In the genomic region with DNA sequence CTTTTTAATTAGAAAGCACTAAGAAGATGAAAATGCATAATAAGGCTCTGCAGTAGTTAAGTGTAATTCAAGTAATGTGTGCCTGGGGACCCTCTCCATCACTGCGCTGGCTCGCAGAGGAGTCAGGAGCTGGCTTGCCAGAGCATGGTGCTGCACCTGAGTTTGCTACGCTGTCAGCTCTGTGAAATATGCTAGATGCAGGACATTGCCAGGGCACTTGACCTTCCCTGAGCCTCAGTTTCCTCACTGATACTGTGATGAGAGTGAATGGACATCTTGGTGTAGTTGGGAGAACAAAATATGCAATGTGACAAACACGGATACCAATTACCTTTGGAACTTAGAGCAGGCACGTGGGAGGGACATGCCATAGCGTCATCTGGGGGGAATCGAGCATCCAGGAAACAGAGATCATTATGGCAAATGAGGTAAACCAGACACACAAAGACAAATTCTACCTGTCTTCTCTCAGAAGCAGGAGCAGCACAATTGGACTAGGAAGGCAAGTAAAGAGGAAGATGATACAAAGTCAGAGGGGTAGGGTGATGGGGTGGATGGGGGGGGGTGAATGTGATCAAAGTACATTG, we compare ENCODE assay signal across 27 mouse cellular contexts.
DNase-seq lines count a peak whose midpoint lies in the region; ATAC-seq lines count a peak whose summit lies in the region.
"Had no signal": no experiment of that assay in that cellular context is flagged by ENCODE, and none has a peak within 500 bp of the region (broad histone marks: within the 10 kb centered on the region; RNA-seq: fewer than 3 reads in every experiment).

No protein-coding gene starts in this region.

- no peak overlapping the region for H3K27ac ChIP-seq in hindbrain, embryonic 12.5 days
- no peak overlapping the region for H3K27ac ChIP-seq in hindbrain, embryonic 10.5 days
- no peak overlapping the region for H3K27ac ChIP-seq in embryonic facial prominence, embryonic 10.5 days (replicated peaks)
- no peak overlapping the region for H3K27ac ChIP-seq in forebrain, embryonic 14.5 days (ENCODE audit: low read depth, low read length)
- H3K27ac ChIP-seq: embryonic facial prominence, embryonic 15.5 days; gastrocnemius, adult 2 months; left cerebral cortex, adult 2 months had no signal

- no peaks in the 10 kb centered on the region for H3K27me3 ChIP-seq in hindbrain, embryonic 12.5 days
- H3K27me3 ChIP-seq in hindbrain, embryonic 10.5 days (ENCODE audit: insufficient read depth, poor library complexity, severe bottlenecking), result no peaks in the 10 kb centered on the region
- no peaks in the 10 kb centered on the region for H3K27me3 ChIP-seq in embryonic facial prominence, embryonic 10.5 days (replicated peaks; ENCODE audit: low read depth, poor library complexity, severe bottlenecking)
- no peaks in the 10 kb centered on the region for H3K27me3 ChIP-seq in forebrain, embryonic 14.5 days (replicated peaks; ENCODE audit: control insufficient read depth, insufficient read depth, low read length)
- H3K27me3 ChIP-seq: embryonic facial prominence, embryonic 15.5 days had no signal

- peak; percentile 58; the same call in 1 of the 2 replicates for ATAC-seq in hindbrain, embryonic 12.5 days (ENCODE audit: low FRiP score)
- ATAC-seq in forebrain, embryonic 14.5 days, result no peak
- ATAC-seq: activated CD4-positive, CD25-positive, alpha-beta regulatory T cell, adult 4 months; inflammation-experienced regulatory T-cells, adult 6 months; liver, postnatal 0 days had no signal

- no peak overlapping the region for H3K9ac ChIP-seq in hindbrain, embryonic 12.5 days
- no peak overlapping the region for H3K9ac ChIP-seq in forebrain, embryonic 14.5 days (ENCODE audit: low read length)
- H3K9ac ChIP-seq: embryonic facial prominence, embryonic 15.5 days; liver, postnatal 0 days had no signal

- no peaks in the 10 kb centered on the region for H3K9me3 ChIP-seq in hindbrain, embryonic 12.5 days (replicated peaks)
- no peaks in the 10 kb centered on the region for H3K9me3 ChIP-seq in hindbrain, embryonic 10.5 days
- no peaks in the 10 kb centered on the region for H3K9me3 ChIP-seq in embryonic facial prominence, embryonic 10.5 days
- no peaks in the 10 kb centered on the region for H3K9me3 ChIP-seq in forebrain, embryonic 14.5 days (replicated peaks; ENCODE audit: control insufficient read depth, low read length)
- H3K9me3 ChIP-seq: embryonic facial prominence, embryonic 15.5 days had no signal

- intact Hi-C loops in heart, postnatal 36 days (cut with DNase I), result no loop called here

- H3K4me2 ChIP-seq in hindbrain, embryonic 12.5 days (replicated peaks), result no peak overlapping the region
- H3K4me2 ChIP-seq in forebrain, embryonic 14.5 days (ENCODE audit: low read length), result peak overlapping the region; percentile 18; the same call in 1 of the 2 replicates
- H3K4me2 ChIP-seq: embryonic facial prominence, embryonic 15.5 days; heart, embryonic 11.5 days had no signal

- H3K4me3 ChIP-seq in hindbrain, embryonic 12.5 days, result no peak overlapping the region
- H3K4me3 ChIP-seq in hindbrain, embryonic 10.5 days, result no peak overlapping the region
- no peak overlapping the region for H3K4me3 ChIP-seq in embryonic facial prominence, embryonic 10.5 days
- H3K4me3 ChIP-seq in forebrain, embryonic 14.5 days (ENCODE audit: low read depth, low read length), result no peak overlapping the region
- H3K4me3 ChIP-seq: embryonic facial prominence, embryonic 15.5 days; gastrocnemius, adult 2 months; left cerebral cortex, adult 2 months; myocyte had no signal

- H3K36me3 ChIP-seq in hindbrain, embryonic 12.5 days, result no peaks in the 10 kb centered on the region
- no peaks in the 10 kb centered on the region for H3K36me3 ChIP-seq in hindbrain, embryonic 10.5 days
- no peaks in the 10 kb centered on the region for H3K36me3 ChIP-seq in embryonic facial prominence, embryonic 10.5 days (replicated peaks)
- H3K36me3 ChIP-seq in forebrain, embryonic 14.5 days (ENCODE audit: control insufficient read depth, insufficient read depth, low read length), result no peaks in the 10 kb centered on the region
- H3K36me3 ChIP-seq: embryonic facial prominence, embryonic 15.5 days; G1E had no signal

- WGBS in hindbrain, embryonic 12.5 days, result 71% methylated on average over 7 of the region's 7 CpGs
- 88% methylated on average over 7 of the region's 7 CpGs for WGBS in hindbrain, embryonic 10.5 days
- 67% methylated on average over 7 of the region's 7 CpGs for WGBS in embryonic facial prominence, embryonic 10.5 days
- WGBS in forebrain, embryonic 14.5 days, result 20% methylated on average over 7 of the region's 7 CpGs

- DNase-seq in hindbrain, embryonic 10.5 days (ENCODE audit: low spot score), result no peak
- peak; percentile 8 for DNase-seq in embryonic facial prominence, embryonic 10.5 days (ENCODE audit: low spot score)
- no peak for DNase-seq in forebrain, embryonic 14.5 days (ENCODE audit: low spot score)
- DNase-seq in mesoderm, embryonic 11.5 days (ENCODE audit: low read depth, low spot score), result peak; percentile 17
- DNase-seq in urinary bladder, adult 2 months (ENCODE audit: low spot score), result no peak
- no peak for DNase-seq in kidney, adult 9 months
- DNase-seq in heart, postnatal 36 days, result no peak
- DNase-seq: adrenal gland, postnatal 10 days; cerebellum, adult 9-11 months; gastrocnemius, adult 2 months; heart, postnatal 10 days; kidney, adult 2 months; kidney, postnatal 36 days; layer of hippocampus, adult 9-11 months; left cerebral cortex, postnatal 4 days; liver, postnatal 0 days; lung, postnatal 10 days; spleen, adult 18-20 months; thymus, postnatal 4 days had no signal

- H3K4me1 ChIP-seq in hindbrain, embryonic 12.5 days, result 0 out of 2 replicates have a peak, but pooled peaks cover 8% of the 10 kb centered on the region
- H3K4me1 ChIP-seq in hindbrain, embryonic 10.5 days (replicated peaks), result peaks cover 12% of the 10 kb centered on the region
- H3K4me1 ChIP-seq in embryonic facial prominence, embryonic 10.5 days, result peaks cover 12% of the 10 kb centered on the region
- peaks cover 3% of the 10 kb centered on the region; the same call in 1 of the 2 replicates for H3K4me1 ChIP-seq in forebrain, embryonic 14.5 days (ENCODE audit: control insufficient read depth, insufficient read depth, low read length)
- H3K4me1 ChIP-seq: embryonic facial prominence, embryonic 15.5 days had no signal

Comparison
In these comparisons a context has a peak if more than half of its experiments do, and no peak if none do; other contexts are left out.
1. DNase-seq: peak in embryonic facial prominence, embryonic 10.5 days (single experiment) and mesoderm, embryonic 11.5 days (single experiment); none in hindbrain, embryonic 10.5 days (single experiment), forebrain, embryonic 14.5 days (single experiment), urinary bladder, adult 2 months (single experiment), kidney, adult 9 months (single experiment) and heart, postnatal 36 days (0 of 2).